ENCODE assay signal across 24 mouse cellular contexts in genomic region chr2:17859234-17859633, GRCm38 (mm10).
DNase-seq lines count a peak whose midpoint lies in the region; ATAC-seq lines count a peak whose summit lies in the region.
"Had no signal": no experiment of that assay in that cellular context is flagged by ENCODE, and none has a peak within 500 bp of the region (broad histone marks: within the 10 kb centered on the region; RNA-seq: fewer than 3 reads in every experiment).

No protein-coding gene starts in this region.

- DNase-seq in heart, adult 11 months: peak; percentile 22
- DNase-seq in heart, postnatal 36 days: no peak
- no peak for DNase-seq in neural tube, embryonic 10.5 days (ENCODE audit: extremely low spot score, low spot score)
- no peak for DNase-seq in thymus, postnatal 14 days
- DNase-seq: adrenal gland, adult 8-10 months; adrenal gland, postnatal 14 days; adrenal gland, postnatal 36 days; B cell, adult 2 months; cerebellum, adult 11-12 months; cerebellum, adult 2 months; cerebellum, adult 9-10 months; cerebellum, postnatal 10 days; cerebellum, postnatal 25 days had no signal

- H3K27ac ChIP-seq in neural tube, embryonic 14.5 days (ENCODE audit: low read depth, low read length): no peak overlapping the region
- no peak overlapping the region for H3K27ac ChIP-seq in neural tube, embryonic 15.5 days (replicated peaks)
- H3K27ac ChIP-seq: embryonic facial prominence, embryonic 10.5 days; embryonic facial prominence, embryonic 12.5 days; forebrain, embryonic 13.5 days; forebrain, embryonic 15.5 days had no signal

- ATAC-seq in neural tube, embryonic 14.5 days (ENCODE audit: low read depth): peak; percentile 53; the same call in 1 of the 2 replicates
- peak; percentile 73 for ATAC-seq in neural tube, embryonic 15.5 days (ENCODE audit: low FRiP score)
- ATAC-seq: activated CD4-positive, CD25-positive, alpha-beta regulatory T cell, adult 4 months; CD4-positive, CD25-positive, alpha-beta regulatory T cell, adult 4 months; forebrain, embryonic 13.5 days; forebrain, embryonic 15.5 days; Patski had no signal

- intact Hi-C loops in heart, postnatal 36 days (cut with DNase I): loop anchor here (10.0 kb wide), 1 partner anchor 826 kb away; no protein-coding TSS in a partner anchor

- no peaks in the 10 kb centered on the region for H3K27me3 ChIP-seq in neural tube, embryonic 14.5 days (ENCODE audit: control insufficient read depth, insufficient read depth, low read length)
- no peaks in the 10 kb centered on the region for H3K27me3 ChIP-seq in neural tube, embryonic 15.5 days (replicated peaks)
- H3K27me3 ChIP-seq: CH12.LX; forebrain, embryonic 15.5 days had no signal

- 78% methylated on average over 8 of the region's 8 CpGs for WGBS in neural tube, embryonic 14.5 days
- 62% methylated on average over 8 of the region's 8 CpGs for WGBS in neural tube, embryonic 15.5 days

- no peaks in the 10 kb centered on the region for H3K9me3 ChIP-seq in neural tube, embryonic 14.5 days (ENCODE audit: control insufficient read depth, low read length)
- no peaks in the 10 kb centered on the region for H3K9me3 ChIP-seq in neural tube, embryonic 15.5 days (replicated peaks)
- H3K9me3 ChIP-seq: embryonic facial prominence, embryonic 10.5 days; embryonic facial prominence, embryonic 12.5 days; forebrain, embryonic 13.5 days; forebrain, embryonic 15.5 days; G1E had no signal

- no peaks in the 10 kb centered on the region for H3K4me1 ChIP-seq in neural tube, embryonic 14.5 days (ENCODE audit: control insufficient read depth, insufficient read depth, low read length)
- H3K4me1 ChIP-seq in neural tube, embryonic 15.5 days: peaks cover 23% of the 10 kb centered on the region

- no peak overlapping the region for H3K4me2 ChIP-seq in neural tube, embryonic 14.5 days (ENCODE audit: low read depth, low read length)
- H3K4me2 ChIP-seq in neural tube, embryonic 15.5 days: no peak overlapping the region
- H3K4me2 ChIP-seq: embryonic facial prominence, embryonic 12.5 days; forebrain, embryonic 13.5 days; forebrain, embryonic 15.5 days had no signal

- no peak overlapping the region for H3K9ac ChIP-seq in neural tube, embryonic 14.5 days (replicated peaks; ENCODE audit: low read depth, low read length)
- no peak overlapping the region for H3K9ac ChIP-seq in neural tube, embryonic 15.5 days (replicated peaks)
- H3K9ac ChIP-seq: embryonic facial prominence, embryonic 12.5 days; forebrain, embryonic 13.5 days; forebrain, embryonic 15.5 days had no signal

- no peaks in the 10 kb centered on the region for H3K36me3 ChIP-seq in neural tube, embryonic 14.5 days (ENCODE audit: control insufficient read depth, insufficient read depth, low read length)
- no peaks in the 10 kb centered on the region for H3K36me3 ChIP-seq in neural tube, embryonic 15.5 days
- H3K36me3 ChIP-seq: embryonic facial prominence, embryonic 10.5 days; embryonic facial prominence, embryonic 12.5 days; forebrain, embryonic 15.5 days; G1E had no signal

- H3K4me3 ChIP-seq in neural tube, embryonic 14.5 days (ENCODE audit: low read depth, low read length): no peak overlapping the region
- H3K4me3 ChIP-seq in neural tube, embryonic 15.5 days (replicated peaks): no peak overlapping the region
- H3K4me3 ChIP-seq: embryonic facial prominence, embryonic 10.5 days; embryonic facial prominence, embryonic 12.5 days; forebrain, embryonic 13.5 days; forebrain, embryonic 15.5 days had no signal
